Mouse (Mus musculus) MEL (cell line): ENCODE data around the gene Ankrd22.

ENCODE experiments used
- CTCF ChIP-seq, 3 experiments: IDR thresholded peaks in 2 of 3; conservative IDR thresholded peaks in 1 of 3; 2 replicates each; pipeline ENCODE4 v1.5.1; 2011 to 2012; ENCODE audit warnings: low read length in 3 of 3, low read depth in 2 of 3, mild to moderate bottlenecking in 2 of 3, improper control_type of control experiment in 1 of 3, inconsistent platforms in 1 of 3, mixed read lengths in 1 of 3, moderate library complexity in 1 of 3; ENCODE audit not compliant: control insufficient read depth in 1 of 3, insufficient read depth in 1 of 3, poor library complexity in 1 of 3, severe bottlenecking in 1 of 3
- E2F4 ChIP-seq: IDR thresholded peaks from 2 replicates; pipeline ENCODE4 v1.6.1; 2011; ENCODE audit warnings: low read depth, low read length, improper control_type of control experiment, borderline replicate concordance
- EP300 ChIP-seq, 2 experiments: IDR thresholded peaks; 2 replicates each; pipeline ENCODE4 v1.6.1; 2011; ENCODE audit warnings: improper control_type of control experiment in 2 of 2, low read length in 2 of 2, low read depth in 1 of 2, mild to moderate bottlenecking in 1 of 2
- ETS1 ChIP-seq: IDR thresholded peaks from 2 replicates; pipeline ENCODE4 v1.6.1; 2012; ENCODE audit warnings: low read depth, mild to moderate bottlenecking, inconsistent platforms, low read length, improper control_type of control experiment, moderate library complexity
- GATA1 ChIP-seq: IDR thresholded peaks from 2 replicates; pipeline ENCODE4 v1.6.1; 2011; ENCODE audit warnings: low read depth, low read length, improper control_type of control experiment
- MAFK ChIP-seq: IDR thresholded peaks from 2 replicates; pipeline ENCODE4 v1.6.1; 2011; ENCODE audit warnings: low read depth, mild to moderate bottlenecking, low read length, improper control_type of control experiment, borderline replicate concordance
- POLR2A ChIP-seq, 2 experiments: IDR thresholded peaks; 2 replicates each; pipeline ENCODE4 v1.6.1; 2011 to 2012; ENCODE audit warnings: low read length in 2 of 2, mild to moderate bottlenecking in 2 of 2, control low read depth in 1 of 2, improper control_type of control experiment in 1 of 2, low read depth in 1 of 2, moderate library complexity in 1 of 2; ENCODE audit not compliant: control insufficient read depth in 1 of 2, insufficient read depth in 1 of 2, poor library complexity in 1 of 2
- SIN3A ChIP-seq: IDR thresholded peaks from 2 replicates; pipeline ENCODE4 v1.6.1; 2012; ENCODE audit warnings: low read length, improper control_type of control experiment, inconsistent platforms
- ZMIZ1 ChIP-seq: IDR thresholded peaks from 2 replicates; pipeline ENCODE4 v1.6.1; 2012; ENCODE audit warnings: low read depth, mild to moderate bottlenecking, inconsistent platforms, low read length, improper control_type of control experiment, moderate library complexity

GRCm38 (mm10) chr19:34212489-34213250, 46.8 kb upstream of the Ankrd22 start:
- no peak for TF ChIP-seq GATA1
- TF ChIP-seq SIN3A: no peak
- TF ChIP-seq CTCF (IDR thresholded peaks at IDR 0.05 in 2 of 3, conservative IDR thresholded peaks at IDR 0.05 in 1 of 3; ENCODE audit: control insufficient read depth in 1 of 3, insufficient read depth in 1 of 3, low read depth in 2 of 3, low read length in 3 of 3, poor library complexity in 1 of 3, severe bottlenecking in 1 of 3): no peak
- TF ChIP-seq POLR2A (IDR thresholded peaks at IDR 0.05; ENCODE audit: control insufficient read depth in 1 of 2, insufficient read depth in 1 of 2, low read depth in 1 of 2, low read length in 2 of 2, poor library complexity in 1 of 2): no peak
- no peak for TF ChIP-seq EP300 (IDR thresholded peaks at IDR 0.05; ENCODE audit: low read depth in 1 of 2, low read length in 2 of 2)
- no peak for TF ChIP-seq ETS1
- TF ChIP-seq MAFK: no peak
- TF ChIP-seq ZMIZ1: no peak
- no peak for TF ChIP-seq E2F4
